Mouse (Mus musculus) ES-Bruce4 (cell line): ENCODE results near the gene Mab21l1. TPM values are rescaled to one million over a fixed set of nuclear protein-coding genes. Genes with fewer than 3 reads are reported as not detected.

Experiments used
- H3K27ac ChIP-seq: 2 replicates; pipeline ENCODE4 v1.5.1; 2012; ENCODE audit warnings: low read length, inconsistent platforms; ENCODE audit not compliant: insufficient read depth
- H3K27me3 ChIP-seq: 2 replicates; pipeline ENCODE4 v1.6.1; 2012; ENCODE audit warnings: mild to moderate bottlenecking, low read length, inconsistent platforms; ENCODE audit not compliant: control insufficient read depth, poor library complexity, insufficient read depth, severe bottlenecking
- H3K36me3 ChIP-seq: 2 replicates; pipeline ENCODE4 v1.6.1; 2012; ENCODE audit warnings: inconsistent platforms, mild to moderate bottlenecking, low read length, moderate library complexity; ENCODE audit not compliant: control insufficient read depth, poor library complexity, insufficient read depth, severe bottlenecking
- H3K4me1 ChIP-seq: one replicate; pipeline ENCODE4 v1.8.1; 2011; ENCODE audit warnings: low read length; ENCODE audit not compliant: control insufficient read depth, insufficient read depth
- H3K4me3 ChIP-seq: 2 replicates; pipeline ENCODE4 v1.5.1; 2011; ENCODE audit warnings: low read depth, mild to moderate bottlenecking, low read length
- H3K9ac ChIP-seq: 2 replicates; pipeline ENCODE4 v1.6.1; 2012; ENCODE audit warnings: low read depth, mild to moderate bottlenecking, inconsistent platforms; ENCODE audit not compliant: poor library complexity, severe bottlenecking
- H3K9me3 ChIP-seq: replicated peaks from 2 replicates; pipeline ENCODE4 v1.6.1; 2012; ENCODE audit warnings: mild to moderate bottlenecking, low read length, inconsistent platforms; ENCODE audit not compliant: control insufficient read depth, poor library complexity, insufficient read depth, severe bottlenecking
- CTCF ChIP-seq: IDR thresholded peaks from one replicate; pipeline ENCODE4 v1.8.1; 2011; ENCODE audit warnings: low read depth, low read length
- EP300 ChIP-seq: IDR thresholded peaks from 2 replicates; pipeline ENCODE4 v1.6.1; 2011; ENCODE audit warnings: low read depth, low read length; ENCODE audit not compliant: insufficient read depth
- POLR2A ChIP-seq: IDR thresholded peaks from one replicate; pipeline ENCODE4 v1.8.1; 2011; ENCODE audit warnings: low read length; ENCODE audit not compliant: insufficient read depth
- polyA plus RNA-seq: library from polyadenylated mRNA; stranded (reverse); fragments of >200 nt; gene quantifications from 2 replicates; pipeline ENCODE4 v1.2.4, GENCODE M21; 2011; ENCODE audit warnings: low read depth; ENCODE audit not compliant: missing spikeins, insufficient read depth, insufficient read length

The Mab21l1 gene
- polyA plus RNA-seq, 1 experiment, result not detected

DNA sequence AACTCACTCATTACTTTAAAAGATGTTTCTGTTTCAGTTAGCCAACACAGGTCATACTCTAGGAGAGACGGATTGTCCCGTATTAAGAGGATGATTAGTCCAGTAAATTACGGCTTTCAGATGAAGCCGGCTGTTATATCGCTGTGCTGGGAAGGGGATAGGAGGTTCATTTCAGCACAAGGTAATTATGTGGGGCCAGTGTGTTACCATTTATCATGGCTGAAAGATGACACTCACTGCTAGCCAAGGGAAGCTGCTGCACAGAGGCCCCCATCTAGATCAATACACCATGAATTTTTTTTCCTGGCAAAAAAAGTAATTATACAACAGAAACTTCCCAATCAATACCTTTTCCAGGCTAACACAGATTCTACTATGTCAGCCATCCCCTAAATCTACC is 47.9 kb downstream of the Mab21l1 start:
- no peak overlapping the region for H3K9ac ChIP-seq
- H3K27me3 ChIP-seq, result no peaks in the 10 kb centered on the region
- H3K27ac ChIP-seq, result no peak overlapping the region
- TF ChIP-seq POLR2A, result no peak
- TF ChIP-seq EP300, result no peak
- no peak for TF ChIP-seq CTCF
- no peaks in the 10 kb centered on the region for H3K9me3 ChIP-seq
- H3K4me1 ChIP-seq, result no peaks in the 10 kb centered on the region
- no peaks in the 10 kb centered on the region for H3K36me3 ChIP-seq
- H3K4me3 ChIP-seq, result no peak overlapping the region
